Mouse (Mus musculus) mouse embryonic stem cell (cell line): Measurements from ENCODE around the gene Nek2.

Experiments used
- in situ Hi-C, 2 experiments: fragments of 300-500 bp; cut with MboI; formaldehyde crosslinking; loops; 1 replicate in 1 of 2; 3 replicates in 1 of 2; pipeline ENCODE4 v1.14.3; 2019 to 2020; ENCODE audit warnings: low sequenced_read_pairs in 2 of 2, low pct_unique_long_range_greater_than_20kb in 1 of 2, mixed read lengths in 1 of 2; ENCODE audit not compliant: unreplicated experiment in 1 of 2

Nek2 gene

DNA sequence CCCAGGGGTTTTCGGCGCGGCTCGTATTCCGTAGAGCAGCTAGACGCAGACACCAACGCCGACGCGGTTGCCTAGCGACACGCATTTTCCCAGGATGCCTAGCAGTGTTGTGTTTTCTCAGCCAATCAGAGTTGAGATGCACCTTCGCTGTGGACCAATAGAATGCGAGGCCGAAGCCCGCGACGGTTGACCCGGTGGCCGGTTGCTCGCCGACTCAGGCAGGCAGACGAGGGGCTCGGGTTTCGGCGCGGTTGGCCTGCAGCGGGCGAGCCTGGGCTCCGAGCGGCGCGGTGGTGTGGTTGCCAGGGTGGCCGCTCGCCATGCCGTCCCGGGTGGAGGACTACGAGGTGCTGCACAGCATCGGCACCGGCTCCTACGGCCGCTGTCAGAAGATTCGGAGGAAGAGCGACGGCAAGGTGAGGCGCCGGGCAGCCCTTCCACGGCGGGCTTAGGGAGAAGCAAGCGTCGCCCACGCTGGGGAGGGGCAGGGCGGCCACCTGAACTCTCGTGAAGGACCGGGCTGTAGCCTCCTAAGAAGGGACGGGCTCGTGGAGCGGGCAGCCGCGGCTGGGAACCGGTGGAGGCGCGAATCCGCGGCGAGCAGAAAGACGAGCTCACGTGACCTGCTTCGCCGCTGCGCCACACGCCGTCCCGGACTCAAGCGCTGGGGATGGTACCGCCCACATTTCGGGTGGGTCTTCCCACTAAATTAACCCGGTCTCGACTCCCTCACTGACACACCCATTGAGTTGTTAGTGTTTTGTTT lies at the start of gene Nek2:
Gene Nek2, plus strand, starts transcription at position 119 of the 766 bp plus-strand sequence.
- in situ Hi-C loops = loop anchor here (25.0 kb wide), 4 partner anchors 209 to 484 kb away; partner anchors contain the start of genes Dtl (in 1 of the 2), Ints7 (in 1 of the 2) and Tmem206 (in 1 of the 2)

DNA sequence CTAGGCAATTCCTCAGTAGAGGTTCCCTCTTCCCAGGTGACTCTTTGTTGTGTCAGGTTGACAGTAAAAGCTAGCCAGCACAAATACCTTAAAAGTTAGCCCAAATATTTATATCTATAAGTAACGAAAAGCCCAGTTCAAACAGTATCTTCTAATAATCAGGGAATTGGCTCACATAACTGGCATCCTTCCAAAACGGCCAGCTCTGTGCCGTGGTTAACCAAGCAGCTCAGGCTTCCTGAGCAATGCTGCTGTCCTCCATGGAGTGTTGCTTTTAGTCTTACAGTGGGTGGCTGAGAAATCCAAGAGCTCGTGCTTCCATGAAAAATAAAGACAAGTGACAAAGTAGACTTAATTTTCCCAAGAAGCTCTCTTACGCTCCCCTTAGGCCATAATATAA lies 47.1 kb upstream of the Nek2 start:
- in situ Hi-C loops = no loop called here

DNA sequence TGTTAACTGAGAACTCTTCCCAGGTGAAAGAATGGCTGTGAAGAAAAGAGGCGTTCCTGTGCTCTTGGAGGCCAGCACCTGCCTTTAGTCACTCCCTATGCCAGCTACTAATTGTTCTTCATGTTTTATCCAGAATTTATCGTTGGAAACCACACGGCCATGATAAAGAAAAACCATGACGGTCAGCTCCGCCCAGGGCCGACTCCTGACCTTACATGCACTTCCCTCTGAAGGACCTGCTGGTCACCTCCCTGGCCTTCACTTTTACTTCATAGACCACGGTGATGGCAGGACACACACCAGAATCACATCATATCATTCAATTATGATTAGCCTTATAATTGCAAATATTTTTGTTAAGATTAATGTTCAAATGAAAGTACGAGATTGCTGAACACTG lies 46.1 kb upstream of the Nek2 start:
- in situ Hi-C loops = no loop called here

DNA sequence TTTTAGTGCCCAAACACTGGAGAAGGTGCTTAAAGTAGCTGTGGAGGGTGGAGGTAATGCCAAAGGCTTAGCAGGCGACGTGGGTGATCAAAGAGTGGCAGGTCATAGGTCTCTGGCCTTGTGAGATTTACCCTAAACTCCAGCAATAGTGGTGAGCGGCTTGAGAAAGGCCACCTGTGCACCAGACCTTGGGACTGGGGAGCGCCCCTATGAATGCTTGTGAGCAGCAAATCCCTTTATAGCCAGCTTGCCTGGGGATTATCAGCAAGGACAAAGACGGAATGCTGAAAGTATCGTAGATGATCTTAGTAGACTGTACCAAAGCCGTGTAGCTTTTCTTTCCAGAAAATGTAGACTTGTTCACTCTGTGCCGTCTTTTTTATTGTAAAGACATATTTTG lies 43.7 kb upstream of the Nek2 start:
- in situ Hi-C loops = no loop called here

DNA sequence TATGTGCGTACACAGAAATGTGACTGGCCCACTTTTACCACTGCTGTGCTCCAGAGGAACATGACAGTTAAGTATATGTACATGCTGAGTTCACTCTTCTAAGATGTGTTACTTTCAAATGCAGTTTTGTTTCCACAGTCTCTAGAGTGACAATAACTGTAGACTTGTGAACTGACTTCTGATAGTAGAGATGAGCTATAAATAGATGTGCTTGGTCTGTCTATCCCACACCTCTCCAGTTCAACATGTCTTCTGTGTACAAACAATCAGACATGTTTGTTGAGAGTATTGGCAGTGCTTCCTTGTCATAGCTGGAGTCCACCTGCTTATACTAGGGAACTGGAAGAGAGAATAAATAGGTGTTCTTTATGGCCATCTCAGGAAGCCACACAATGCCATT lies 40.8 kb upstream of the Nek2 start:
- in situ Hi-C loops = no loop called here

DNA sequence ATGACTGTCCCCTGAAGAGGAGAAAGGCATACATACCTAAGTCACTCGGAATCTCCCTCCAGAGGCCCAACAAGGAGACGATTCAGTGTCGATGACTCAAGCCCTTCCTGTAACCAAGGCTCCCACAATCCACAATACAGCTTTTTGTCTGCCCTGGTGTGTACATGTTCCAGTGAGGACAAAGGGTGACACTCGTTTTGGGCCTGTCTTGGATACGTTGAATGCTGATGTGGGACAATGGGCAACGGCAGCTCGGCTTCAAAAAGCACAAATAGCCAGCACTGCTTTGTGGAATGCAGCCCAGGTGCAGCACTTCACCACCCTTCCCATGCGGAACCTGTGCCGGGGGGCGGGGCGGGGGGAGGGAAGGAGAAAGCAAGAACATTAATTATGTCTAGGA lies 36.1 kb upstream of the Nek2 start:
- in situ Hi-C loops = no loop called here

DNA sequence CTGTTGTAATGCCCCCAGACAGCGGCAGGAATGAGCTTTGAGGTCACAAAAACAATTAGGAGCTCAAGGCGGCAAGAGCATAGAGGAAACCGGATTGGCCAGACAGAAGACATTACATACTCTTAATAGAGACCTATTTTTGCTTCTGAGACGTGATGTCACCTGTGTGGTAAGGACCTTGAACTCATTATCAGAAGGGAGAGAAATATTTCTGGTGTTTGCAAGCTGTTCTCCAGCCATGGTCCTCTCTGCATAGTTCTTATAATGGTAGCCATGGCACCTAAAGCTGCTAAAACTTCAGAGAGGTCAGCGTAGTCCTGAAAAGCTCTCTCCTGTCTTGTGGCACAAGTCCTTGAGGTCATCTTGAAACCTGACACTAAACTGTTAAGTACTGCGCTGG lies 35.0 kb upstream of the Nek2 start:
- in situ Hi-C loops = no loop called here

DNA sequence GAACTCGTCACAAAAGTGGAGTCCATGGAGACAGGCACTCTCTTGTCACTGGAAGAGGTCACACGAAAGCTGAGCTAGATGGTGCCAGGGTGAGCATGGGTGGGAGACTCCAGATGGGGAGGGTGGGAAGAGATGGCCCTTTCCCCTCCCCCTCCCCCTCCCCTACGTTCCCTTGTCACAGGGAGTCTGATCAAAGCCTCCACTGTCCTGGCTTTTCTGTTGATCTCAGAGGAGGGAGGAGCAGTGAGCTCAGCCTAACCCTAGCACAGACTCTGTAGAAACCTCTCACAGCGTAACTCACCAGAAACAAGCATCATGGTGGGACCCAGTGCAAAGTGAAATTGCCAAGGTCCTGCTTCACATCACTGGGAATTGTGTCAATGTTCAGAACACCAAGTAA lies 33.9 kb upstream of the Nek2 start:
- in situ Hi-C loops = no loop called here

DNA sequence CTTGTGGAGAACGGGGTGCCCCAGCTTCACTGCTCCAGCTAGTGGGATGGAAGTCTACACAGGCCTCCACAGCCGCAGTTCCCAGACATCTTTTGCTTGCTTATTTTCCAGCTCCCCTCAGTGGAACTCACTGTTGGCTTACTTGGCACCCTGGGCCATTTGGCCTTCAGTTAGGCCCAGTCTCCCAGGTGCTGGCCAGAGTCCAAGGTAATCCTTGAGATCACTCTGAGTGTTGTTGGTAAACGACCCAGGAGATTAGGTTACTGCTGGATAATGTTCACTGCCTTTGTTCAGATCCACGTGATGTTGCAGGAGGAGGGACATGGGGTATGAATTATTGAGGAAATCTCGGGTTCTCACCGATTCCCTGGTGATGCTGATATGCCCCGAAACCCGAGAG lies 28.3 kb upstream of the Nek2 start:
- in situ Hi-C loops = no loop called here

DNA sequence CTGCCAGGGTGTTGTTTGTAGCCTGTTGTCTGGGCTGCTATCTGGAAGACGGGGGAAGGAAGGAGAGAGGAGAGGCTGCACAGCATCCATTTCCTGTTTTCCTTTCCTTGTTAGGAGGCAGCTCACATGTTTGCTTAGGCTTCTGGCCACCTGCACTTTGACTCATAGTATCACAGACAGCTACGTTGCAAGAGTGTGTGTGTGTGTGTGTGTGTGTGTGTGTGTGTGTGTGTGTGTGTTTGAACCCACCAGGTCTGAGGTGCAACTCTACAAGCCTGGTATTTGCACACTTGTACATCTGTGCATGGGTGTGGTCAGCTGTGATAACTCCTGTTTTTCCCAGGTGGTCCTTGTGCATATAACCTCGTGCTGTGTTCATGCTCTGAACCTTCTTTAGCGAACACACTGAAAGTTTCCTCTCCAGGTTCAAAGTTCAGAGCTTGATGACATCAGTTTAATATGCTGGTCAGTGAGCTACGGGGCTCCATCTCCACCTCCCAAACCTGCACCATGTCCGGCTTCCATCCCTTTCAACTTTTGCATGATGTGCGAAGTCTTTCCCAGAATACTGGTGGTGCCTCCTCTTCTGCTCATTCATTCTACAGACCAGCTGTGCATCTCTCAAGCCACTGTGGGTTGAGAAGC lies 27.2 kb upstream of the Nek2 start:
- in situ Hi-C loops = no loop called here

DNA sequence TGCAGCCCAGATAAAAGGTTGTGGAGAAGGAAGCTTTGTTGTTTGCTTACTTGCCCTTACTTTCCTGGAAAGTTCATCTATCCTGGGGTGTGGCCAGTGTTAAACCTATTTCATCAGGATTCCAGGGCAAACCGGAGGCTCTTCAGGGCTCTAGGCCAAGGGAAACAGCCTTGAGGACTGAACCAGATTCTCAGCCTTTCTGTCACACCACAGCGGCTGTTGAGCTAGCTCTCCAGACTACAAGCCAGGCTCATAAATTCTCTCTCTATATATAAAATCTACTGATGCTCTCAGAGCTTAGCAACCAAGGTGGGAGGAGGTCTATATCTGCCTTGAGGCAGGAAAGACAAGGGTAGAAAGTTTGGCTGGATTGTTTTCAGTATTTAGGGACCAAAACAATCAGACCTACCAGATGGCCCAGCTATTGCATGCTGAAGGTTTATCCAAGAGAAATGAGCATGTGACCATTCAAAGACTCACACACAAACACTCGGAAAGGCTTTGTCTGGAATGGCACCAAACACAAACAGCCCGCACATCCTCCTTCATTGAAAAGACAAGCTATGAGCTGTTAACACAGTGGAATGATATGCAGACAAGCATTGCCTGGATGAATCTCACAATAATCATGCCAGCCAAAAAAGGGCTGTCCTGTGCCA lies 24.9 kb upstream of the Nek2 start:
- in situ Hi-C loops = no loop called here

DNA sequence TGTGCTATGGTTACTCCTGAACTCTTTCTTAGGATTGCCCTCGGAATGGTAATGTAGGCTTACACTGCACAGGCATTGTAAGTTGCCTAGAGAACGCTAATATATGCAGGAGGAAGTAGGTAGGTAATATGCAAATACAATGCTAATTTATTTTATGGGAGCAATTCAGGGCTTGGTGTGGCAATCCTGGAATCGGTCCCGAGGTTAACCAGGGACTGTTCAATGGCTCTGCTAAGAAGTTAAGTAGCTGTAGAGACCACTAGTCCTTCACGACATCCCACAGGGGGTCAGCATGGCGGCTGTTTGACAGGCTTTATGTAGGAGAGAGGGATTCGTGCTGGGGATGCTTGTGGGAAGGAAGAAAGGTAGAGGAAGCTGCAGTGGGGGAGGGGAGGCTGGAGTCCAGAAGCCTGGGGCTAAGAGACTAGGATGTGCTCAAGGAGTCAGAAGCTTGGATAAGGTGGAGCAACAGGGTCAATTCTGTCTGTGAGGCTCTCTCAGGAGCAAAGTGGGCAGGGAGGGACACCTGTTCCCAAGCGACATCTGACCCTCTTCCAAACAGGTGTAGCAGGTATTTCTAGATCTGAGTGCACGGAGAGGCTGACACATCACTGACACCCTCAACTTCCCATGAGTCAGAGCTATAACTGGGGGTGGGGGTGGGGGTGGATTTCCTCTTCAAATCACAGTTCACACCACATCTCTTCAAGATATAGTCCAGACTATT lies 19.0 kb upstream of the Nek2 start:
- in situ Hi-C loops = loop anchor here (25.0 kb wide), 4 partner anchors 190 to 465 kb away; partner anchors contain the start of genes Dtl (in 1 of the 2), Ints7 (in 1 of the 2) and Tmem206 (in 1 of the 2)

DNA sequence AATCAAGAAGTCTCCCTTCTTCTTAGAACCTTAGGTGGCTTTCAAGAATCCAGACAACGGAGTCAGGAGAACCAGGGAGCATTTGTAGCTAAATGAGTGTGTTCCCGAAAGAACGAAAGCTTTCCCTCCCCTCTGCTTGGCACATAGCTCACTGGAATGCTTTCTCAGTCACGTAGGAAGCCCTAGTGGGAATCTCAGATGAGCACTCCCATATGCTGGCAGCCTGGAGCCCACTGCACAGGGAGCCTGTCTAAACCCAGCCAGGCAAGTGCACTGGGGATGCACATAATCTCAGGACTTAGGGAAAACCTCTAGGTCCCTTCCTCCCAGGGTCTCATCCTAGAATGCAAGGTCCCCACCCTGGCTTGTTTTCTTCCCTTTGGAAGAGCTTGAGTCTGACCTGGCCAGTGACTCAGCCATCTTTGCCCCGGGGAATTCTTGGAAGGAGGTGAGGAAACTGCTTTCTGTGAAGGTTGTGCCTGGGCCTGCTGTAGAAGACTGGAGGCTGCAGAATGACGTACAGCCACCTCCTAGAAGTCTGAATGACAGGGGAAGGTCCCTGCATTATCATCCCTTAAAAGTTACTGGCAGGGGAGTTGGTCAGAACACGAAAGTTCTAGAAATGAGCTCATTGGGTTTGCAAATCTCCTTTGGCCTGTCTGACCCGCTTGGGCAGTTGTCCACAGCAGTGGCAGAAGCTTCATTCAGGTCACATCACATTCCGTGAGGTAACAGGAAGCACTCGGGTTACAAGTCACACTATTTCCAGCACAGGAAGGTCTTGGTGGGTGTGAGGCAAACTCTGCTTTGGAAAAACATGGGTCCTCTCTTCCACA lies 18.2 kb upstream of the Nek2 start:
- in situ Hi-C loops = loop anchor here (25.0 kb wide), 4 partner anchors 191 to 466 kb away; partner anchors contain the start of genes Dtl (in 1 of the 2), Ints7 (in 1 of the 2) and Tmem206 (in 1 of the 2)

DNA sequence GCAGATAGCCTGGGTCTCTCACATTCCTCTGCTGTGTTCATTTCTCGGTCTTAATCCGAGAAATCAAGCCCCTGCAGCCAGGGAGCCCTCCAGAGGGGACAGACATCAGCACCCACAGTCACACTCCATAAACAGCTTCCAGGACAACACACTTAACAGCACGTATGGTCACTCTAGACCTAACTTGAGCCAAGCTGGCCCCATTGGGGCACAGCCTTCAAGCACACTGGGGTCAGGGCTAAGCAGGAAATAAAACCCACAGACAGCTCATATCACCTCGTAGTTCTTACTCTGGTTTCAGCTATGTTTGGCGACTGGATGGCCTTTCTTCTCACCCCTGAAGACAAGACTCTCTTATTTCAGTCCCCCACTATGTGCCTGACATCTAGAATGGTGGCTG lies 16.5 kb upstream of the Nek2 start:
- in situ Hi-C loops = loop anchor here (25.0 kb wide), 4 partner anchors 192 to 467 kb away; partner anchors contain the start of genes Dtl (in 1 of the 2), Ints7 (in 1 of the 2) and Tmem206 (in 1 of the 2)

DNA sequence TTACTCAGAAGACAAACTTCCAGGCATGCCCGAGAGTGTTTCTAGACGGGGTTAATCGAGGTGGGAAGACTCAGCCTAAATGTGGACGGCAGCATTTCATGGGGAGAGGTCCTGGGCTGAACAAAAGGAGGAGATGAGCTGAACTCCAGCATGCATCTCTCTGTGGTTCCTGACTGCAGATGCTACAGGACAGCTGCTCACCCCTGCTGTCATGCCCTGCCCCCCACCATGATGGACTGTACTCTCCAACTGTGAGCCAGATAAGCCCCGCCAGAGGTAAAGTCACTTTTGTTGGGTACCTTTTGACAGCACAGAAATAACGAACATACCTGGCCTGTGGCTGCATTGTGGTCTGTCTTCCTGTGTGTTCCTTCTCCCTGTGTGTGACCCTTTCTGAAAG lies 15.5 kb upstream of the Nek2 start:
- in situ Hi-C loops = loop anchor here (25.0 kb wide), 4 partner anchors 193 to 468 kb away; partner anchors contain the start of genes Dtl (in 1 of the 2), Ints7 (in 1 of the 2) and Tmem206 (in 1 of the 2)

DNA sequence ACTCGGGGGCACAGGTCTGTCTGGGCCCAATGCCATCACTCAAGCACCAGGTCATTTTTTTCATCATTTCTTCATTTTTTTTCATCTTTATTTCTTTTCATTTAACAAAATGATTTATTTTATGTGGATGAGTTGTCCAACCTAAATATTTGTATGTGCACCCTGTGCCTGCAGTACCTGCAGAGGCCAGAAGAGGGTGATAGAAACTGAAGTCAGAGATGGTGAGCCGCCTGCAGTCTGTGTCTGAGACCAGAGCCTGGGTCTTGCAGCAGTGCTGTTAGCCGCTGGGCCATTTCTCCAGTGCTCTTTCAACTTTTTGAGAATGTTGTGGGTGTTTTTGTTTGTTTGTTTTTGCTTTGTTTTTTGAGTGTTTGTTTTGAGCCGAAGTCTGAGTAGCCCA lies 14.5 kb upstream of the Nek2 start:
- in situ Hi-C loops = loop anchor here (25.0 kb wide), 4 partner anchors 194 to 469 kb away; partner anchors contain the start of genes Dtl (in 1 of the 2), Ints7 (in 1 of the 2) and Tmem206 (in 1 of the 2)

DNA sequence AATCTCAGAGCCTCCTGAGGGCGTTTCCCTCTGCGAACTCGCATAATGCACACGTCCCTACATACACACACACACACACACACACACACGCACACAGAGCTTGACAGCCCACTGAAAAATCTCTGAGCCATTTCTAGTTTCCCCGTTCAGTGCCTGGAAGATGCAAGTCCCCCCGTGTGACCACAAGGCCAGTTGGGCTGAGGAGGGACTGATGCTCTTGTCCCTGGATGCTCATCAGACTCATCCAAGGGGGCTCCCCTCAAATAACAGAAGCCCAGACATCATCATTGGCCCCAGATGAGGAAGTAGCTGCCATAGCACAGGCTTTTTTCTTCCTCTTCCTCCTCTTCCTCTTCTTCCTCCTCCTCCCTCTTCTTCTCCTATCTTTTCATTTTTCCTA lies 13.3 kb upstream of the Nek2 start:
- in situ Hi-C loops = loop anchor here (25.0 kb wide), 4 partner anchors 196 to 471 kb away; partner anchors contain the start of genes Dtl (in 1 of the 2), Ints7 (in 1 of the 2) and Tmem206 (in 1 of the 2)
